Mouse (Mus musculus) megakaryocyte, embryonic 14.5 days (primary cell): ENCODE measurements around the gene Gm43517. TPM values are rescaled to one million over a fixed set of nuclear protein-coding genes. Genes with fewer than 3 reads are reported as not detected.

Source experiments
- H3K27me3 ChIP-seq: replicated peaks from 2 replicates; pipeline ENCODE3; 2012; ENCODE audit warnings: inconsistent platforms
- H3K36me3 ChIP-seq: replicated peaks from 2 replicates; pipeline ENCODE3; 2012; ENCODE audit warnings: low read length, inconsistent platforms, mixed read lengths
- H3K4me1 ChIP-seq: 2 replicates; pipeline ENCODE4 v1.6.1; 2012; ENCODE audit warnings: inconsistent platforms
- H3K4me3 ChIP-seq: replicated peaks from 2 replicates; pipeline ENCODE3; 2012; ENCODE audit warnings: moderate library complexity, mild to moderate bottlenecking, inconsistent platforms
- H3K9me3 ChIP-seq: 2 replicates; pipeline ENCODE4 v1.6.1; 2012; ENCODE audit warnings: inconsistent platforms
- FLI1 ChIP-seq: IDR thresholded peaks from 2 replicates; pipeline ENCODE4 v1.6.1; 2012; ENCODE audit warnings: low read length, inconsistent platforms, mixed read lengths
- GATA1 ChIP-seq: IDR thresholded peaks from 3 replicates; pipeline ENCODE4 v1.6.1; 2012; ENCODE audit warnings: mixed read lengths, low read length, inconsistent platforms, borderline replicate concordance
- polyA plus RNA-seq: library from polyadenylated mRNA; stranded (reverse); fragments of >175 nt; gene quantifications from 2 replicates; pipeline ENCODE4 v1.2.3, GENCODE M21; 2012; ENCODE audit warnings: low replicate concordance; ENCODE audit not compliant: insufficient read depth

The Gm43517 gene
- polyA plus RNA-seq, 1 experiment, result not detected

GRCm38 (mm10) chr12:49384295-49384875 is 589 bp upstream of the Gm43517 start:
- H3K36me3 ChIP-seq, result no peaks in the 10 kb centered on the region

GRCm38 (mm10) chr12:49385631-49385990 is 637 bp downstream of the Gm43517 start:
- Histone ChIP-seq H3K4me1 (peaks cover 25% of the 10 kb centered on the region), H3K36me3 (no peaks in the 10 kb centered on the region), H3K4me3 (peak overlapping the region; percentile 59), H3K9me3 (peaks cover 15% of the 10 kb centered on the region), H3K27me3 (peaks cover 73% of the 10 kb centered on the region)
- TF ChIP-seq GATA1 (no peak), FLI1 (no peak)

More at GRCm38 (mm10) chr12:49384295-49384875, 589 bp upstream of the Gm43517 start:
- Histone ChIP-seq H3K9me3 (peaks cover 15% of the 10 kb centered on the region), H3K27me3 (peaks cover 74% of the 10 kb centered on the region), H3K4me1 (peaks cover 25% of the 10 kb centered on the region), H3K4me3 (peak overlapping the region; percentile 69)
- no peak for TF ChIP-seq GATA1
- TF ChIP-seq FLI1, result no peak

DNA sequence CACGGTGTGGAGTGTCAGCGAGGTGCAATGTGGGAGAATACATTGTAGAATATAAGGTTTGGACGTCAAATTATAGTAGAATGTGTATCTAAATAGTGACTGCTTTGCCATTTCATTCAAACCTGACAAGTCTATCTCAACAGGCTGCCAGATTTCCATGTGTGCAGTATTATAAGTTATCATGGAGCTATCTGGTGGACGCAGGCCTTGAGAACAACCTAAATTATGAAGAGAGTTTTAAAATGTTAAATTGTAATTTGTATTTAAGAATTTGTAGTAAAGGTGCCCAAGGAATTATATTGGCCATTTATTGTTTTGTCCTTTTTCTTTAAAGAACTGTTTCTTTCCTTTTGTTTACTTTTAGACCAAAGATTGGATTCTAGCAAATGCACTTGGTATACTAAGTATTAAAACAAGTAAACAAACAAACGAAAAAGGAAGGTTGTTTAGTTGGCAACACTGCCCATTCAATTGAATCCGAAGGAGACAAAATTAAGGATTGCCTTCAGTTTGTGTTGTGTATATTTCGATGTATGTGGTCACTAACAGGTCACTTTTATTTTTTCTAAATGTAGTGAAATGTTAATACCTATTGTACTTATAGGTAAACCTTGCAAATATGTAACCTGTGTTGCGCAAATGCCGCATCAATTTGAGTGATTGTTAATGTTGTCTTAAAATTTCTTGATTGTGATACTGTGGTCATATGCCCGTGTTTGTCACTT is 1.3 kb downstream of the Gm43517 start:
- Histone ChIP-seq H3K4me1 (peaks cover 28% of the 10 kb centered on the region), H3K9me3 (peaks cover 20% of the 10 kb centered on the region), H3K4me3 (no peak overlapping the region), H3K27me3 (peaks cover 73% of the 10 kb centered on the region), H3K36me3 (no peaks in the 10 kb centered on the region)
- TF ChIP-seq FLI1, result no peak
- no peak for TF ChIP-seq GATA1

DNA sequence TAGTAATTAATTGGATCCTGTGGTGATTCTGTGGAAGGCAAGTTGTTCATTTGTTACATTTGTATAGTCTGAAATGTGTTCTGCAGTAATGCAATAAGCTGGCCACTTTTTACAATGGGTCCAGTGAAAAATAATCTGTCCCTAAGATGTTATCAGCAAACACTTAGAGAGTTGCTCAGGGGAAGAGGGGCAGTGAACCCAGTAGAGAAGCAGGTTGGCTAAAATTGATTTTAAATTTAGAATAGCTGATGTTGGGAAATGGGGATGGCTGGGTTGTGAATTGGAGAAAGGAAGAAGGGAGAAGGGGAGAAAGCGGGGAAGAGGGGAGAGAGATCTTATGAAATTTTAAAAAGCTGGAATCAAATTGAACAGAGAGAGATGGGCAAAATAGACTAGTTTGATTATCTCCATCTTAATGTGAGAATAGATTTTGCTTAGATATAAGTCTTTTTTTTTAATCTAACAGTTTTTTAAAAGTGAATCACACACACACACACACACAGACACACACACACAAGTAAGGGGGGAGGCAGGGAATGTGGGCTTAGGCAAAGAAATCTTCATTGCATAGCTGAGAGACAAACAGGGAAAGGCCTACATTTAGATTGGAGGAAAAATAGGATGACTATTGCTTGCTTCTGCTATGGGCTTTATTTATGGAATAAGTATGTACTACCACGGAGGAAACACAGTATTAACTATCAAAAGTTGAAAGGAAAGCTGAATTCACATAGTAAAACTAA is 3.1 kb downstream of the Gm43517 start:
- no peak for TF ChIP-seq FLI1
- TF ChIP-seq GATA1, result no peak
- Histone ChIP-seq H3K9me3 (peaks cover 21% of the 10 kb centered on the region), H3K27me3 (peaks cover 71% of the 10 kb centered on the region), H3K4me1 (peaks cover 33% of the 10 kb centered on the region), H3K36me3 (no peaks in the 10 kb centered on the region), H3K4me3 (no peak overlapping the region)

GRCm38 (mm10) chr12:49389666-49390065 is 4.7 kb downstream of the Gm43517 start:
- no peaks in the 10 kb centered on the region for H3K36me3 ChIP-seq
- TF ChIP-seq FLI1, result no peak
- H3K4me3 ChIP-seq, result no peak overlapping the region
- peaks cover 62% of the 10 kb centered on the region for H3K27me3 ChIP-seq
- H3K9me3 ChIP-seq, result peaks cover 19% of the 10 kb centered on the region
- H3K4me1 ChIP-seq, result peaks cover 18% of the 10 kb centered on the region

- Histone ChIP-seq H3K27me3 (peaks cover 62% of the 10 kb centered on the region), H3K9me3 (peaks cover 15% of the 10 kb centered on the region), H3K4me1 (peaks cover 14% of the 10 kb centered on the region), H3K4me3 (no peak overlapping the region), H3K36me3 (no peaks in the 10 kb centered on the region)
- TF ChIP-seq FLI1 (no peak), GATA1 (no peak)
These were observed 5.3 kb downstream of the Gm43517 start for GRCm38 (mm10) chr12:49390257-49390656.

GRCm38 (mm10) chr12:49390926-49391304 is 5.9 kb downstream of the Gm43517 start:
- Histone ChIP-seq H3K9me3 (peaks cover 10% of the 10 kb centered on the region), H3K36me3 (no peaks in the 10 kb centered on the region), H3K4me1 (peaks cover 11% of the 10 kb centered on the region), H3K27me3 (peaks cover 56% of the 10 kb centered on the region), H3K4me3 (no peak overlapping the region)
- TF ChIP-seq FLI1, result no peak
- TF ChIP-seq GATA1, result no peak

DNA sequence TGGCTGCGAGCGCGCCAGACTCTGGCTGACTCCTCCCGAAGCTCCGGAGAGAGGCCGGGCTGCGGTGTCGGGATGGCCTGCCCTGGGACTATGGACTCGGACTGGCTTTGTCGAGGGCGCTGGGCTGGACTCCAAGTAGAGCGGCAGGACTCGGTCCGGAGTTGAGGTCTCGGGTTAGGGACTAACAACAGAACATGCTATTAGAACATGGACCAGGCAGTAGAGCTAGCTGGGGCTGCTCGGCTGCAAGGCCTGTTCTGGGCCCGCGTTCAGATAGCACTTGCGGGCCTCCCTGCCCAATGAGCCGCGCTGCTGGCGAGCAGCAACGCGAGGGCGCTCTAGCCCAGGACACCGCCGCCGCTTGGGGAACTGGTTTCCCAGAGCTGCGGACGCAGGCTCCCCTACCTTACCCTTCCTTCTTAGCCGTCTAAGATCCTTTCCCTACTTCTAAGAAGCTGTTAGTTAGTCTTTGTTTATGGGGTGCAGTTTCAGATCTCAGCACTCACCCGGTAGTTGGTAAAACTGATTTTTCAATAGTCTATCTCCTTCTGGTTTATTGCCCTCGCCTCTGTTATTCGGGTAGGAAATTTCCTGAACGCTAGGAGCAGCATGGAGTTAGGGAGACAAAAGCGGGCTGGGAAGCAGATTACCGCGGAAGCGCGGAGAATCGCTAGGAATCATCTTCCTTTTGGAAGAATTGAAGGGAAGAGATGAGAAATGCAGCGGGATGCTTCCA is 6.5 kb downstream of the Gm43517 start:
- Histone ChIP-seq H3K36me3 (no peaks in the 10 kb centered on the region), H3K27me3 (peaks cover 52% of the 10 kb centered on the region), H3K4me3 (peak overlapping the region; percentile 38), H3K9me3 (peaks cover 10% of the 10 kb centered on the region), H3K4me1 (peaks cover 11% of the 10 kb centered on the region)
- TF ChIP-seq GATA1, result no peak
- TF ChIP-seq FLI1, result no peak

DNA sequence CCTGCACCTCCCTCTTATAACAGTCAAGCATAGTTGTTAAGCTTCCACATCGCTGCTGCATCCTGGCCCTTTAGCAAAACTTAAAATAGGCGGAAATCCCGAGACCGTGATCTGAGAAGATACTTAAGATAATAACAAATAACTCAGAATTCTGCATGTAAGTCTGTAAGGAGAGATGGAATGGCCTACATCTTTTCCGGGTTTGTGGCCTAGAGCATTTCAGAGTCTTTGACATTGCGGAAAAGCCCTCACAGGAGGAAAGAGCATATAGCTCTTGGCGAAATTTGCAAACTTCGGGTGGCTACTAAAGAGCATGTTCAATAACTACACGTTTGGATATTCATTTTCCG is 7.0 kb downstream of the Gm43517 start:
- Histone ChIP-seq H3K4me3 (no peak overlapping the region), H3K27me3 (peaks cover 52% of the 10 kb centered on the region), H3K4me1 (peaks cover 11% of the 10 kb centered on the region), H3K9me3 (peaks cover 10% of the 10 kb centered on the region), H3K36me3 (no peaks in the 10 kb centered on the region)
- TF ChIP-seq FLI1, result no peak
